Mouse (Mus musculus): ENCODE measurements at regions not wholly inside any gene's neighbourhood (a gene's known extent, or its start where the extent isn't known, plus 50 kb on each side); places are given as distances from the start of the nearest gene placed in this dataset.

DNA sequence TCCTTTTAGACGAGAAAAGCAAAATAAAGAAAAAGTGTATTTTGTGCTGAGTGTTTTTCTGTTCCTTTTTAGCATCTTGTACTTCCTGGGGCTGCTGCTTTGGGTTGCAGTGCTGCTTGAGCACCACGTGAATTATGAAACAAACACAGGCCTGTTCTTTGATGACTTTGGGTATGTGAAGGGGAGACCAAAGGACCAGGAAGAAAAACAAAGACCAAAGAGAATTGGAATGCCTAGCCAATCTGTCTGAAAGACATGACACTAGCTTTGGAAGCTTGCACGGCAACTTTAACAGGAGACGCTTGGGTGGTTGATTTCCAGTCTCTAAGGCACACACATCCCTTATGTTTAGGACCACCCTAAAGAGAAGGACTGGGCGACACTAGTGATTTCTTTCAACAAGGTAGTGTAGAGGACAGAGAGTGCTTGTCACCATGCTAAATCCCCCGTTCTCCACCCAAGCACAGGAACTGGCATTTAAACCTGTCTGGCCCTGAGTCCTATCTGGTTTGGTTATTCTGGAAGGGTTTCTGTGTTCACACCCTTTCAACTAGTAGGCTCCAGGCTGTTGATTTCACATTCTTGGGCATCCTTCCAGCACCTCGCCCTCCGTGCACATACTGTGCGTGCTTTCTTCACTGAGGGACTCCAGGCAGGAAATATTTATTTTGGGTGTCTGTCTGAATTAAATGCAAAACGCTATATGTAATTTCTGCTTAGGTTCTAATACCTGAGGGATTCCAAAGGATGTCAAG, 59.9 kb upstream of the Tmpo start:
- TF ChIP-seq GATA1 (IDR thresholded peaks at IDR 0.05; ENCODE audit: low read length) (no peak), TAL1 (IDR thresholded peaks at IDR 0.05; ENCODE audit: low read length) (no peak)
